Mouse (Mus musculus) liver, embryonic 16.5 days (tissue): ENCODE data around the gene Blcap. TPM values are rescaled to one million over a fixed set of nuclear protein-coding genes. Genes with fewer than 3 reads are reported as not detected.

Experiments
- microRNA-seq: library from miRNA; unstranded; fragments of <30 nt; microRNA quantifications from one replicate; pipeline ENCODE4, GENCODE M21; 2016
- polyA plus RNA-seq: library from polyadenylated mRNA; unstranded; fragments of >200 nt; fragmentation: Nextera tagmentation; extraction: Ambion mirVana; gene quantifications from 2 replicates; pipeline ENCODE4 v1.2.1, GENCODE M21; 2015

Gene Blcap
- polyA plus RNA-seq, 1 experiment from 2014 or later: 8.4 TPM

Small RNA genes within 50 kb of the gene (microRNA-seq; reads per million reads assigned to microRNA genes)
- 0.98 reads per million for gene Gm23134

Other genes with a start within 250 kb of the Blcap start
- gene Ghrh, start 223.8 kb downstream of the Blcap start, polyA plus RNA-seq: not detected in 2 replicates
- gene Manbal, start 203.7 kb downstream of the Blcap start, polyA plus RNA-seq: 20.1 and 20.5 TPM in 2 replicates
- 1.2 and 1.5 TPM in 2 replicates for gene Src, start 152.8 kb downstream of the Blcap start, polyA plus RNA-seq
- 12.3 and 14.3 TPM in 2 replicates for gene Nnat, start 11.2 kb downstream of the Blcap start, polyA plus RNA-seq
- 19.4 and 19.8 TPM in 2 replicates for gene Ctnnbl1, start 166.1 kb upstream of the Blcap start, polyA plus RNA-seq